Mouse (Mus musculus): ENCODE data around the gene Gabrr3. TPM values are rescaled to one million over a fixed set of nuclear protein-coding genes. Genes with fewer than 3 reads are reported as not detected.

Gene Gabrr3
- not detected in 2 replicates for polyA plus RNA-seq (2015; fragmentation: Nextera tagmentation; extraction: Ambion mirVana)

DNA sequence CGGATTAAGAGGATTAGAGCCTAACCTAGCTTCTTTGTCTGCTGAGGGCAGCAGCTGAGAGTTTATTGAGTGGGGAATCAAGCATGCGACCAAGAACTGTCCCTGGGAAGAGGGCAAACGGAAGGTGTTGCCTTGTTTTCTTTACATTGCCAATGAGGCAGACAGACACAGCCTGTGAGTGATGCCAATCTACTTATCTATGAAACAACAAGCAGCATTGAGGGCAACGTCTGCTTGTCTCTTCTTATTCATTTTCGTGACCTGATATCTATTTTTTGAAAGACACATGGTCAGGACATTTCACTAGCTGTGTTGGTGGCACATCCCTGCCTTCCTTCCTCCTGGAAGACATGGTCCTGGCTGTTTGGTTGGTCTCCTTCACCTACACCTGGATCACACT, at the start of gene Gabrr3:
TSS of gene Gabrr3 (plus strand) at position 301 of the 400 bp plus-strand sequence.
- H3K4me2 ChIP-seq: no peak within 1 kb of the TSS
- no peak for ATAC-seq (ENCODE audit: borderline replicate concordance, extremely low read depth, low FRiP score, low TSS enrichment)
- H3K4me1 ChIP-seq: no peaks in the 10 kb centered on the region
- H3K9me3 ChIP-seq: no peaks in the 10 kb centered on the region
- no peaks in the 10 kb centered on the region for H3K27me3 ChIP-seq
- H3K9ac ChIP-seq: no peak within 1 kb of the TSS
- no peak within 1 kb of the TSS for H3K27ac ChIP-seq
- WGBS: 59% methylated on average over 5 of the region's 5 CpGs
- H3K36me3 ChIP-seq: no peaks in the 10 kb centered on the region
- no peak within 1 kb of the TSS for H3K4me3 ChIP-seq

DNA sequence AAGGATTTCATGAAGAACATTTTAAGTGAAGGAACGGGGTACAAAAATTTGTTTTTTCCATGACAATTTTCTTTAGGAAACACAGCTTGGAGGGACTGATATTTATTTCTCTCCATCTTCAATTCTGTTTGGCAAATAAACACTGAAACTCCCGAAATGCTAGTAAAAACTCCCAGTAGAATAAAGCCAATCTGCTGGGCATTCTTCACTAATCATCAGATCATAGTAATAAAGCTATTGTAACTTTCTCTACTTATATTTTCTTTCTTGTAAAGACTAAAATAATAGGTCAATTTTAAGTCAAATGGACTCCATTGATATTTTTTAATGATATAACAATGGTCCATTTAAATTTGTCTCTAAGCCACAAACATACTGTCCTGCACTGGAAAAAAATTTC, 43.2 kb upstream of the Gabrr3 start, which contains the start of gene Olfr209:
TSS of gene Olfr209 (minus strand) at position 101 of the 400 bp plus-strand sequence.
- no peak within 1 kb of the TSS for H3K9ac ChIP-seq
- H3K9me3 ChIP-seq: no peaks in the 10 kb centered on the region
- no peaks in the 10 kb centered on the region for H3K36me3 ChIP-seq
- no peak within 1 kb of the TSS for H3K4me2 ChIP-seq
- no peaks in the 10 kb centered on the region for H3K27me3 ChIP-seq
- ATAC-seq (ENCODE audit: borderline replicate concordance, extremely low read depth, low FRiP score, low TSS enrichment): no peak
- no peaks in the 10 kb centered on the region for H3K4me1 ChIP-seq
- 67% methylated on average over 2 of the region's 2 CpGs for WGBS
- H3K27ac ChIP-seq: no peak within 1 kb of the TSS
- no peak within 1 kb of the TSS for H3K4me3 ChIP-seq

DNA sequence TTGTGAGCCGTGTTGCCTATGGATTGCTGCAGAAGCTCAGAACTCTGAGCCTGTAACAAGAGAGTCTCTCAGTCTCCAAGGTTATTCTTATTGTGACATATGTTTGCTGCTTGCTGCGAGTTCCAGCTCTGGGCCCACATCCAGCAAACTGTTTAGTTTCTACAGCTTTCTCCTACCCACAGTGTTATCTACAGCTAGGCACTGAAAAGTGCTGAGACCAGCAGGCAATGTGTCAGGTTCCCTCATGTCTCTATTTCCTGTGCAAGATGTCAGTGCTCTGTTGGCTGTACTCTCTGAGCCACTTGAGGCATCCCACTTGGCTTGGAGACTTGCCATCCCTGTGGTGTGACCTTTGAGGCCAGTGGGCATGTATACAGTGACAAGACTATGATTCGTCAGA, 13.8 kb upstream of the Gabrr3 start:
- Histone ChIP-seq H3K9me3 (no peaks in the 10 kb centered on the region), H3K4me1 (no peaks in the 10 kb centered on the region), H3K4me3 (no peak overlapping the region), H3K27me3 (no peaks in the 10 kb centered on the region), H3K9ac (no peak overlapping the region), H3K36me3 (no peaks in the 10 kb centered on the region), H3K4me2 (no peak overlapping the region), H3K27ac (no peak overlapping the region)
- WGBS: 51% methylated on average over 3 of the region's 3 CpGs
- ATAC-seq (ENCODE audit: borderline replicate concordance, extremely low read depth, low FRiP score, low TSS enrichment): peak; percentile 52; the same call in 1 of the 2 replicates

DNA sequence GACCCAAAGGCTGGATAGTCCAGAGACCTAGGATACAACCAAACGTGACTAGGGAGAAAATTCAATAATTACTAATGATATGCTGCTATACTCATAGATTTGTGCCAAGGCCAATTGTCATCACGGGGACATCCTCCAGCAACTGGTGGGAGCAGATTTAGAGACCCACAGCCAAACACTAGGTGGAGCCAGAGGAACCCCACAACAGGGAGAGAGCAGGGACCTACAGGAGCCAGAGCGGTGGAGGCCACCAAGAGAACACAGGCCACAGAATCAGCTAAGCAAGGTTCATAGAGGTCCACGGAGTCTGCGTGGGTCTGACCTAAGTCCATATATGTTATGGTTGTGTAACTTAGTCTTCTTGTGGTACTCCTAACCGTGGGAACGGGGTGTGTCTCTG, 6.0 kb upstream of the Gabrr3 start:
- no peak overlapping the region for H3K9ac ChIP-seq
- 72% methylated on average over 7 of the region's 7 CpGs for WGBS
- no peaks in the 10 kb centered on the region for H3K4me1 ChIP-seq
- no peak for ATAC-seq (ENCODE audit: borderline replicate concordance, extremely low read depth, low FRiP score, low TSS enrichment)
- no peaks in the 10 kb centered on the region for H3K9me3 ChIP-seq
- H3K4me2 ChIP-seq: no peak overlapping the region
- H3K36me3 ChIP-seq: no peaks in the 10 kb centered on the region
- no peak overlapping the region for H3K4me3 ChIP-seq
- H3K27ac ChIP-seq: no peak overlapping the region
- no peaks in the 10 kb centered on the region for H3K27me3 ChIP-seq

DNA sequence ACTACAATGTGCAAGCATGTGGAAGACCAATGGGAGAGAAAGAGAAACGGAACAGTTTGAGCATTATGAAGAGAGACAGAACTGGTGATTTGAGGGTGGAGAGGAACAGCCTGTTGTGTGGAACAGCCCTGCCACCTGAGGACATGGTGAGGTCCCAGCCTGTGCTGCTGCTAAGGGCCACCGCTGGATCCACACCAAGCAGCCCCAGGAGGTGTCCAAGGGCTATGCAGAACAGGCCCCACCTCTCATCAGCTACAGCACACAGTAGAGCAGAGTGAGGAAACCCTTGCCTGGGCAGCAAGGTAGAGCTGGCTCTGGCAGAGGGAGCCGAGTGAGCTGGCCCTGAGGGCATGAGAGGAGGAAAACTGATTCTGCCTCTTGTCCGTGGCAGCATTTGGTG, 5.1 kb upstream of the Gabrr3 start:
- H3K27ac ChIP-seq: no peak overlapping the region
- H3K9me3 ChIP-seq: no peaks in the 10 kb centered on the region
- H3K9ac ChIP-seq: no peak overlapping the region
- no peak overlapping the region for H3K4me2 ChIP-seq
- no peaks in the 10 kb centered on the region for H3K27me3 ChIP-seq
- ATAC-seq (ENCODE audit: borderline replicate concordance, extremely low read depth, low FRiP score, low TSS enrichment): no peak
- no peaks in the 10 kb centered on the region for H3K36me3 ChIP-seq
- 70% methylated on average over 4 of the region's 4 CpGs for WGBS
- no peaks in the 10 kb centered on the region for H3K4me1 ChIP-seq
- no peak overlapping the region for H3K4me3 ChIP-seq

DNA sequence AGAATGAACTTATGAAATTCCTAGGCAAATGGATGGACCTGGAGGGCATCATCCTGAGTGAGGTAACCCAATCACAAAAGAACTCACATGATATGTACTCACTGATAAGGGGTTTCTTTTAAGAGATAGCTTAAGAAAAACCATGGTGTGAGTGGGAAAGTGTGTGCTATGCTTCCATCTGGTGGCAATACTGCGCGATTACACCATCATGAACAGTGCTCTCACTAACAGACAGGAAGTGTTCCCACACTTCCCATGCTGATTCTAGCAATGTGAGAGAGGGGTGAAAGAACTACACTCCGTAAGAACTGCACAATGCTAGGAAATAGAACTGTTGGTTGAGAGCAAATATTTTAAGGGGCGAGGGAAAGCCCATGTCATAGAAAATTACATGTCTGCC, 3.4 kb upstream of the Gabrr3 start:
- Histone ChIP-seq H3K4me3 (no peak overlapping the region), H3K9me3 (no peaks in the 10 kb centered on the region), H3K36me3 (no peaks in the 10 kb centered on the region), H3K4me2 (no peak overlapping the region), H3K27me3 (no peaks in the 10 kb centered on the region), H3K4me1 (no peaks in the 10 kb centered on the region), H3K27ac (no peak overlapping the region), H3K9ac (no peak overlapping the region)
- peak; percentile 49; the same call in 1 of the 2 replicates for ATAC-seq (ENCODE audit: borderline replicate concordance, extremely low read depth, low FRiP score, low TSS enrichment)
- WGBS: 7% methylated on average over 4 of the region's 4 CpGs

DNA sequence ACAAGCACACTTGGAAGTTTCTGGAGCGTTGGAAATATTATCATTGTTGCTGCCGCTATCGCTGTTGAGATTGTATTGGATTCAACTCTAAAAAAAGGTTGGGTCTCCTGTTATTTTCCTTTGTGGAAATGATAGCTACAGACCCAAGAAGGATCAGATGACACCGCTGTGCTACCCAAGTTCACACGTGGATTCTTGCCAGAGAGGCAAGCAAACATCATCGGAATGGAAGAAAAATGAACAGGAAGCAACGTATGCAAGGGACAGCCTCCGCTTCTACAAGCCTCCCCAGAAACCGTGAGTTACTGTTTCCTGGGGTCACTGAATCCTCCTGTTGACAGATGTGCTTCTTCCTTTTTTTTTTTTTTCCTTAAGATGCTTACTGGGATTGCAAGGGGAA, 2.3 kb upstream of the Gabrr3 start:
- ATAC-seq (ENCODE audit: borderline replicate concordance, extremely low read depth, low FRiP score, low TSS enrichment): no peak
- Histone ChIP-seq H3K9me3 (no peaks in the 10 kb centered on the region), H3K4me1 (no peaks in the 10 kb centered on the region), H3K9ac (no peak overlapping the region), H3K27me3 (no peaks in the 10 kb centered on the region), H3K4me3 (no peak overlapping the region), H3K36me3 (no peaks in the 10 kb centered on the region), H3K27ac (no peak overlapping the region), H3K4me2 (no peak overlapping the region)
- 45% methylated on average over 9 of the region's 9 CpGs for WGBS

DNA sequence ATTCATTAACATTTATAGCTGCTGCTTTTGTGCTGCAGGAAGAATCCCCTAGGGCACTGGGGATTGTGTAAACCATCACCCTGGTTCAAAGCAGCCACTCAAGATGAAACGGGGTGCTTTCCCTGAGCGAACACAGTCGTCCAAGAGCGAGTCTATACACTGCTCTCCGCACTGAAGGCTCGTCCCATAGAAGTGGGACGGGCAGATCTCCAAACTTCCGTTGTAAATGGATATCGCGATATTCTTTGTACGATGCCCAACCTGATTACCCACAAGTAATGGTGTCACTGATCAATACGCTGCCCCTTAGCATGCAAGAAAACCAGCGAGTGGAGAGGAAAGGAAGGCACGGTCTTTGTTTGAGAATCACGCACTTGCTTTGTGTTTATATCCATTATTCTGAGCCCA, 2.2 kb downstream of the Gabrr3 start:
- Histone ChIP-seq H3K4me1 (no peaks in the 10 kb centered on the region), H3K9me3 (no peaks in the 10 kb centered on the region), H3K27ac (no peak overlapping the region), H3K4me3 (no peak overlapping the region), H3K4me2 (no peak overlapping the region), H3K36me3 (no peaks in the 10 kb centered on the region), H3K9ac (no peak overlapping the region), H3K27me3 (no peaks in the 10 kb centered on the region)
- no peak for ATAC-seq (ENCODE audit: borderline replicate concordance, extremely low read depth, low FRiP score, low TSS enrichment)
- WGBS: 78% methylated on average over 15 of the region's 15 CpGs

DNA sequence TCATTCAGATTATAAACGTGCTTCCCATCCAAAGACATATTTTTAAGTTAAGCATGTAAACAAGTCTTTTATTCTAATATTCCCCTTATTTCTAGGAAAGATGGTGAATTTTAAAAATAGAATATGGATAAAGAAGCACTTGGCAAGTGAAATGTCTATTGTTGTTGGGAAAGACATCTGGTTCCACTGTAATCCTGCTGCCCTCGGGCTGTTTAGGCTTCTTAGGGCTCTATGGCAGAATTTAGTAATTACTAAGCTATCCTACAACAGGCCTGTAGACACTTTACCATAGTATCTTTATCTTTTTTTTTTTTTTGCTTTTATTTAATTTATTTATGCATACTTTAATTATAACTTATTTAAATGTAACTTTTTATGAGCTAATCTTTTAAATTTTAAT, 2.7 kb downstream of the Gabrr3 start:
- no peaks in the 10 kb centered on the region for H3K36me3 ChIP-seq
- 61% methylated on average over 2 of the region's 2 CpGs for WGBS

DNA sequence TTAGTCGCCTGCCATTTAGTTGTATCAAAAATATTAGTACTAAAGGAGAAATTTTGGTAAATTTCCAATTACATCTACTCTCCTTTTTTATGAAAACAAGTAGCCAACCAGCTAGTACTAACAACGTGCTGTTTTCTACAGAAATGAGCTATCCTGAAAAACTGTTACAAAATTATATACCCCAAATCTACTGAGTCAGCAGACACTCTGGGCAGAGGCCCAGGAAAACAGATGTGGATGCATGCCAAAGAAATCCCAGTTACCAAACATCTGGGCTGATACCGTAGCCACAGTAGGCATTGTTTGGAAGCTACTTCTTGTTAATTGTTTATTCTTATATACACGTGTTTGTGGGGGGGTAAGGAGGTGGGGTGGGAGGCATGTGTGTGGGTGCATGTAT, 6.3 kb downstream of the Gabrr3 start:
- Histone ChIP-seq H3K4me2 (no peak overlapping the region), H3K9ac (no peak overlapping the region), H3K27me3 (no peaks in the 10 kb centered on the region), H3K4me3 (no peak overlapping the region), H3K27ac (no peak overlapping the region), H3K9me3 (no peaks in the 10 kb centered on the region), H3K4me1 (no peaks in the 10 kb centered on the region), H3K36me3 (no peaks in the 10 kb centered on the region)
- WGBS: 30% methylated on average over 4 of the region's 4 CpGs
- no peak for ATAC-seq (ENCODE audit: borderline replicate concordance, extremely low read depth, low FRiP score, low TSS enrichment)

More for the DNA sequence above, 2.7 kb downstream of the Gabrr3 start:
- no peak overlapping the region for H3K4me2 ChIP-seq
- H3K27me3 ChIP-seq: no peaks in the 10 kb centered on the region
- H3K9ac ChIP-seq: no peak overlapping the region
- H3K9me3 ChIP-seq: no peaks in the 10 kb centered on the region
- no peaks in the 10 kb centered on the region for H3K4me1 ChIP-seq
- H3K27ac ChIP-seq: no peak overlapping the region
- no peak overlapping the region for H3K4me3 ChIP-seq
- ATAC-seq (ENCODE audit: borderline replicate concordance, extremely low read depth, low FRiP score, low TSS enrichment): no peak

DNA sequence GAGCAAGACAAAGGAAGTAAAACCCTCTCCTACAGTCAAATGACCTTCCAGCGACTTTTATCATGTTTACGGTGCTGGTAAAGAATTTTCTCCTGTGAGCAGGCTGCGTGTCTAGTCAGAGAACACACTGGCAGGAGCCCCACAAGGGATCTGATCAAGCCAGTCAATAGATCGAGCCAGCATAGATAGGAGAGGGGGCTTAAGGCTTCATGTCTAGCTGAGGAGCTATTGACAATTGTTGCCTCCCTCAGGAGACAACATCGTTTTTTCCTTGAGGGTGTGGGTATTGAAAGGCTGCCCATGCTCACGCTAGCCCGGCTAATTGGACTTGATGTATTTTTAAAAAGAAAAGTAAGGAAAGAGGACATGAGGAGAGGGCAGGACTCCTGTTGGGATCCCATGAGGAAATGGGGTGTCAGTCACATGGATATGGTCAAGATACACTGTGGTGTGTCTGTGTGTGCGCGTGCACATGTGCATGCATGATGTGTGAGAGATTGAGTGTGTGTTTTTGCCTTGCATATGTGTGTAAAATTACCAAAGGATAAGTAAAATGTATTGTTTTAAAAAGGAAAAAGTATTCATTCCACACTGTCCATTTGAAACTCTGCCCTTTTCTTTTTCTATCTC, 13.2 kb downstream of the Gabrr3 start:
- H3K36me3 ChIP-seq: no peaks in the 10 kb centered on the region
- 59% methylated on average over 9 of the region's 9 CpGs for WGBS
- H3K9ac ChIP-seq: no peak overlapping the region
- H3K4me1 ChIP-seq: no peaks in the 10 kb centered on the region
- no peak overlapping the region for H3K4me2 ChIP-seq
- ATAC-seq (ENCODE audit: borderline replicate concordance, extremely low read depth, low FRiP score, low TSS enrichment): no peak
- H3K27ac ChIP-seq: no peak overlapping the region
- H3K9me3 ChIP-seq: no peaks in the 10 kb centered on the region
- no peaks in the 10 kb centered on the region for H3K27me3 ChIP-seq
- no peak overlapping the region for H3K4me3 ChIP-seq

DNA sequence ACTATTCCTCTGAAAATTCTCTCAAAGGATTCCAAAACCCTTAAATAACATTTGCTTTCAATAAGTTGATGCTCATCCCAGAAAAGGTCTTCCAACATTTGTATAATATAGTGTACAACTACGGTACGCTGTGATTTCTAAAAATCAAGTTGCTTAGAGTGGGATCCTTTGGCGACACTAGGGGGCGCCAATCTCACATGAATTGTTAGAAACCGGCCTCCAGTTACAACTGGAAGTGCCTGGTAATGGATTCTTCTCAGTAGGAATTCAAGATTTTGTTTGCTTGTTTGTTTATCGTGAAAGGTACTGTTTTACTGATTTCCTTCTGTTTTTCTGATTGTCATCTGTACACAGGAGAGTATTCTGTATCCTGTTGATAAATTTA, 13.7 kb downstream of the Gabrr3 start:
- H3K4me1 ChIP-seq: no peaks in the 10 kb centered on the region
- no peaks in the 10 kb centered on the region for H3K9me3 ChIP-seq
- H3K4me3 ChIP-seq: no peak overlapping the region
- no peak overlapping the region for H3K9ac ChIP-seq
- no peak overlapping the region for H3K4me2 ChIP-seq
- H3K27ac ChIP-seq: no peak overlapping the region
- ATAC-seq (ENCODE audit: borderline replicate concordance, extremely low read depth, low FRiP score, low TSS enrichment): no peak
- 6% methylated on average over 6 of the region's 6 CpGs for WGBS
- no peaks in the 10 kb centered on the region for H3K27me3 ChIP-seq
- no peaks in the 10 kb centered on the region for H3K36me3 ChIP-seq

All from lung, embryonic 15.5 days (tissue).